Mouse (Mus musculus): ENCODE data around the gene C1qtnf1. TPM values are rescaled to one million over a fixed set of nuclear protein-coding genes. Genes with fewer than 3 reads are reported as not detected.

C1qtnf1 gene
- polyA plus RNA-seq, 1 experiment = 9.8 TPM

GRCm38 (mm10) chr11:118470234-118470966 lies 42.4 kb downstream of the C1qtnf1 start:
- Histone ChIP-seq H3ac (ENCODE audit: control insufficient read depth, insufficient read length) (no peak overlapping the region), H3K4me3 (no peak overlapping the region), H3K79me2 (ENCODE audit: control insufficient read depth, insufficient read depth) (no peaks in the 10 kb centered on the region), H3K36me3 (ENCODE audit: control insufficient read depth, insufficient read depth) (no peaks in the 10 kb centered on the region), H3K27me3 (ENCODE audit: control insufficient read depth, insufficient read depth, insufficient read length) (peaks cover 23% of the 10 kb centered on the region), H3K4me2 (ENCODE audit: low read depth) (peak overlapping the region; percentile 55)
- TF ChIP-seq USF1 (IDR thresholded peaks at IDR 0.05; ENCODE audit: low read depth) (no peak), CEBPB (IDR thresholded peaks at IDR 0.05; ENCODE audit: insufficient read depth, poor library complexity, severe bottlenecking) (no peak), SRF (IDR thresholded peaks at IDR 0.05; ENCODE audit: control insufficient read depth, insufficient read length, low read depth) (no peak), POLR2A (IDR thresholded peaks at IDR 0.05; ENCODE audit: insufficient read length, low read depth) (no peak), MYOG (IDR thresholded peaks at IDR 0.05; ENCODE audit: control insufficient read depth in 1 of 3, insufficient read depth in 1 of 3, insufficient read length in 2 of 3, low read depth in 2 of 3) (peak; percentile 87 to 97 (median 94)), TCF3 (IDR thresholded peaks at IDR 0.05; ENCODE audit: insufficient read length, low read depth) (peak; percentile 60), MYOD1 (IDR thresholded peaks at IDR 0.05; ENCODE audit: control insufficient read depth in 1 of 3, insufficient read length in 2 of 3, low read depth in 2 of 3) (peak; percentile 73 to 90 (median 88)), MAX (IDR thresholded peaks at IDR 0.05; ENCODE audit: low read depth) (no peak), POLR2AphosphoS2 (IDR thresholded peaks at IDR 0.05; ENCODE audit: insufficient read length, low read depth) (no peak), TCF12 (IDR thresholded peaks at IDR 0.05; ENCODE audit: insufficient read depth, poor library complexity, severe bottlenecking) (peak; percentile 72), E2F4 (IDR thresholded peaks at IDR 0.05; ENCODE audit: insufficient read depth) (no peak), REST (IDR thresholded peaks at IDR 0.05; ENCODE audit: insufficient read depth, insufficient read length) (no peak)

- Histone ChIP-seq H3K79me2 (ENCODE audit: control insufficient read depth, insufficient read depth) (no peaks in the 10 kb centered on the region), H3K4me2 (ENCODE audit: low read depth) (no peak overlapping the region), H3K27me3 (ENCODE audit: control insufficient read depth, insufficient read depth, insufficient read length) (peaks cover 11% of the 10 kb centered on the region), H3K4me3 (no peak overlapping the region), H3ac (ENCODE audit: control insufficient read depth, insufficient read length) (no peak overlapping the region), H3K36me3 (ENCODE audit: control insufficient read depth, insufficient read depth) (no peaks in the 10 kb centered on the region)
- no peak for TF ChIP-seq REST (IDR thresholded peaks at IDR 0.05; ENCODE audit: insufficient read depth, insufficient read length)
- TF ChIP-seq POLR2A (IDR thresholded peaks at IDR 0.05; ENCODE audit: insufficient read length, low read depth) = no peak
- no peak for TF ChIP-seq SRF (IDR thresholded peaks at IDR 0.05; ENCODE audit: control insufficient read depth, insufficient read length, low read depth)
- TF ChIP-seq MYOD1 (IDR thresholded peaks at IDR 0.05; ENCODE audit: control insufficient read depth in 1 of 3, insufficient read length in 2 of 3, low read depth in 2 of 3) = peak in 2 of 3 experiments; percentile 58 to 75
- no peak for TF ChIP-seq TCF12 (IDR thresholded peaks at IDR 0.05; ENCODE audit: insufficient read depth, poor library complexity, severe bottlenecking)
- TF ChIP-seq MYOG (IDR thresholded peaks at IDR 0.05; ENCODE audit: control insufficient read depth in 1 of 3, insufficient read depth in 1 of 3, insufficient read length in 2 of 3, low read depth in 2 of 3) = peak in 2 of 3 experiments; percentile 32 to 84
- peak; percentile 36 for TF ChIP-seq TCF3 (IDR thresholded peaks at IDR 0.05; ENCODE audit: insufficient read length, low read depth)
- no peak for TF ChIP-seq CEBPB (IDR thresholded peaks at IDR 0.05; ENCODE audit: insufficient read depth, poor library complexity, severe bottlenecking)
Measured at GRCm38 (mm10) chr11:118471676-118472075, 43.7 kb downstream of the C1qtnf1 start.

- no peak overlapping the region for H3K4me3 ChIP-seq
- TF ChIP-seq MYOG (IDR thresholded peaks at IDR 0.05; ENCODE audit: control insufficient read depth in 1 of 3, insufficient read depth in 1 of 3, insufficient read length in 2 of 3, low read depth in 2 of 3) (no peak), POLR2AphosphoS2 (IDR thresholded peaks at IDR 0.05; ENCODE audit: insufficient read length, low read depth) (no peak), POLR2A (IDR thresholded peaks at IDR 0.05; ENCODE audit: insufficient read length, low read depth) (no peak), TCF3 (IDR thresholded peaks at IDR 0.05; ENCODE audit: insufficient read length, low read depth) (no peak), E2F4 (IDR thresholded peaks at IDR 0.05; ENCODE audit: insufficient read depth) (no peak), SRF (IDR thresholded peaks at IDR 0.05; ENCODE audit: control insufficient read depth, insufficient read length, low read depth) (no peak), CEBPB (IDR thresholded peaks at IDR 0.05; ENCODE audit: insufficient read depth, poor library complexity, severe bottlenecking) (no peak), REST (IDR thresholded peaks at IDR 0.05; ENCODE audit: insufficient read depth, insufficient read length) (no peak), TCF12 (IDR thresholded peaks at IDR 0.05; ENCODE audit: insufficient read depth, poor library complexity, severe bottlenecking) (no peak), USF1 (IDR thresholded peaks at IDR 0.05; ENCODE audit: low read depth) (no peak)
Measured at GRCm38 (mm10) chr11:118473161-118473560, 45.2 kb downstream of the C1qtnf1 start.

GRCm38 (mm10) chr11:118473842-118474500 lies 46.0 kb downstream of the C1qtnf1 start:
- peaks cover 7% of the 10 kb centered on the region for H3K27me3 ChIP-seq (ENCODE audit: control insufficient read depth, insufficient read depth, insufficient read length)
- no peak overlapping the region for H3ac ChIP-seq (ENCODE audit: control insufficient read depth, insufficient read length)
- TF ChIP-seq POLR2AphosphoS2 (IDR thresholded peaks at IDR 0.05; ENCODE audit: insufficient read length, low read depth) = no peak
- TF ChIP-seq USF1 (IDR thresholded peaks at IDR 0.05; ENCODE audit: low read depth) = no peak
- no peak for TF ChIP-seq REST (IDR thresholded peaks at IDR 0.05; ENCODE audit: insufficient read depth, insufficient read length)
- TF ChIP-seq MYOG (IDR thresholded peaks at IDR 0.05; ENCODE audit: control insufficient read depth in 1 of 3, insufficient read depth in 1 of 3, insufficient read length in 2 of 3, low read depth in 2 of 3) = no peak
- no peak for TF ChIP-seq CEBPB (IDR thresholded peaks at IDR 0.05; ENCODE audit: insufficient read depth, poor library complexity, severe bottlenecking)
- H3K4me2 ChIP-seq (ENCODE audit: low read depth) = no peak overlapping the region
- H3K79me2 ChIP-seq (ENCODE audit: control insufficient read depth, insufficient read depth) = no peaks in the 10 kb centered on the region
- H3K36me3 ChIP-seq (ENCODE audit: control insufficient read depth, insufficient read depth) = no peaks in the 10 kb centered on the region
- no peak overlapping the region for H3K4me3 ChIP-seq

More at GRCm38 (mm10) chr11:118473161-118473560, 45.2 kb downstream of the C1qtnf1 start:
- Histone ChIP-seq H3K4me2 (ENCODE audit: low read depth) (no peak overlapping the region), H3K27me3 (ENCODE audit: control insufficient read depth, insufficient read depth, insufficient read length) (peaks cover 7% of the 10 kb centered on the region), H3K79me2 (ENCODE audit: control insufficient read depth, insufficient read depth) (no peaks in the 10 kb centered on the region), H3K36me3 (ENCODE audit: control insufficient read depth, insufficient read depth) (no peaks in the 10 kb centered on the region), H3ac (ENCODE audit: control insufficient read depth, insufficient read length) (no peak overlapping the region)

Measured in myocyte (in vitro differentiated cells).